Comparison of ENCODE assay signal across 14 mouse cellular contexts in genomic region chr2:154765554-154766008, GRCm38 (mm10). TPM values are rescaled to one million over a fixed set of nuclear protein-coding genes. Genes with fewer than 3 reads are reported as not detected.
DNase-seq lines count a peak whose midpoint lies in the region; ATAC-seq and TF ChIP-seq lines count a peak whose summit lies in the region.
"Had no signal": no experiment of that assay in that cellular context is flagged by ENCODE, and none has a peak within 500 bp of the region (broad histone marks: within the 10 kb centered on the region; RNA-seq: fewer than 3 reads in every experiment).

No protein-coding gene starts in this region.

- H3K4me3 ChIP-seq in bone marrow macrophage, adult 2 months (ENCODE audit: insufficient read depth, low read length), result no peak overlapping the region
- H3K4me3 ChIP-seq: heart, embryonic 15.5 days; myocyte had no signal

- H3K4me1 ChIP-seq in bone marrow macrophage, adult 2 months (ENCODE audit: control insufficient read depth, insufficient read depth, low read length), result peaks cover 30% of the 10 kb centered on the region

- peak; percentile 70 for DNase-seq in kidney, postnatal 10 days
- DNase-seq in kidney, adult 18-20 months, result no peak
- DNase-seq in liver, result peak; percentile 58
- DNase-seq in embryo, embryonic 9.5 days (ENCODE audit: extremely low spot score), result no peak
- DNase-seq in urinary bladder, adult 18-20 months (ENCODE audit: low spot score in 2 of 2), result no peak

- peak; percentile 16; the same call in 1 of the 2 replicates for ATAC-seq in neutrophil, adult 5-6 weeks (ENCODE audit: extremely low read depth, insufficient number of reproducible peaks, low FRiP score, poor library complexity, severe bottlenecking)

- peak overlapping the region; percentile 53 for H3K27ac ChIP-seq in bone marrow macrophage, adult 2 months (ENCODE audit: insufficient read depth, low read depth, low read length)
- H3K27ac ChIP-seq: heart, embryonic 15.5 days had no signal

- no peak for TF ChIP-seq POLR2A in bone marrow macrophage, adult 2 months (IDR thresholded peaks at IDR 0.05; ENCODE audit: borderline replicate concordance, low read depth, low read length)

- TF ChIP-seq CTCF in bone marrow macrophage, adult 2 months (IDR thresholded peaks at IDR 0.05; ENCODE audit: low read depth, low read length), result no peak

RNA-seq across cellular contexts. Expression of gene Gm14214, which starts 4.2 kb away (rescaled TPM):
- not detected in 2 replicates for polyA plus RNA-seq in bone marrow macrophage, adult 2 months (2012; ENCODE audit: insufficient read depth, insufficient read length, missing spikeins)
- total RNA-seq in neutrophil, adult 5-6 weeks (2017), result not detected in 2 replicates
- total RNA-seq: left cerebral cortex, adult 8-10 months had no signal
- polyA plus RNA-seq: cortical plate, adult 2 months; erythroblast, embryonic 14.5 days; heart, embryonic 15.5 days; intestine, embryonic 14.5 days; myocyte; thymus, postnatal 0 days had no signal

RNA-seq across cellular contexts. Expression of gene Raly, which starts 25.3 kb away (rescaled TPM):
- 108 and 129 TPM in 2 replicates for polyA plus RNA-seq in bone marrow macrophage, adult 2 months (2012; ENCODE audit: insufficient read depth, insufficient read length, missing spikeins)
- 106 and 108 TPM in 2 replicates for total RNA-seq in neutrophil, adult 5-6 weeks (2017)

RNA-seq across cellular contexts. Expression of gene a, which starts 25.6 kb away (rescaled TPM):
- polyA plus RNA-seq in bone marrow macrophage, adult 2 months (2012; ENCODE audit: insufficient read depth, insufficient read length, missing spikeins), result not detected in 2 replicates
- total RNA-seq in neutrophil, adult 5-6 weeks (2017), result not detected in 2 replicates
- total RNA-seq: left cerebral cortex, adult 8-10 months had no signal
- polyA plus RNA-seq: erythroblast, embryonic 14.5 days; myocyte had no signal

Comparison
In these comparisons a context has a peak if more than half of its experiments do, and no peak if none do; other contexts are left out.
1. DNase-seq: peak in kidney, postnatal 10 days (single experiment) and liver (single experiment); none in kidney, adult 18-20 months (single experiment), embryo, embryonic 9.5 days (single experiment) and urinary bladder, adult 18-20 months (0 of 2).